Mouse (Mus musculus) neutrophil, adult 5-6 weeks (primary cell): ENCODE data around the gene Gimap4. TPM values are rescaled to one million over a fixed set of nuclear protein-coding genes. Genes with fewer than 3 reads are reported as not detected.
A peak's percentile ranks its signal among the peaks of the same experiment; 100 is the strongest.

Source experiments
- ATAC-seq: fragments of 151-379, 151-347 bp; 2 replicates; pipeline ENCODE4 v1.8.0; 2017; ENCODE audit warnings: mild to moderate bottlenecking, moderate TSS enrichment; ENCODE audit not compliant: insufficient number of reproducible peaks, poor library complexity, low FRiP score, severe bottlenecking; ENCODE audit errors: extremely low read depth
- total RNA-seq: library from RNA; stranded (forward); fragments of 200-1000 nt; gene quantifications from 2 replicates; pipeline ENCODE4 v1.2.3, GENCODE M21; 2017

The Gimap4 gene
- 627 and 688 TPM in 2 replicates for total RNA-seq

DNA sequence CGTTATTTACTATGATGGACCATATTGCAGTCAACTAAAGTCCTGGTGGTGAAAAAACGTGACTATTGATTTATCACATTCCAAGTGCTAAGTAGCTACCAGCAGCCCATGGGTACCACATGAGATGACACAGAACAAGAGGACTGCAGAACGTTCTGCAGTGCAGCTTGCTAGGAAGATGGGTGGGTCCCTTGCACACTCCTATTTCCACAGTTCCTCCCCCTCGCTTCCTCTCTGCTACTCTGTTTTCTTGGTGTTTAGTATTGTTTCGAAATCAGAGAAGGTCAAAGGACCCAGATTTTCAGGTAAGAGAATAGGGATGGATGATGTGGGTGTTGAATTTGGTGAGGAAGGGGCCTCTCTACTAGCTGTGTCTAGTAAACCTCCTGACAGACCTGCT lies at the start of gene Gimap4:
Gimap4 (plus strand) TSS at position 231 of the 400 bp plus-strand sequence.
- no peak for ATAC-seq

DNA sequence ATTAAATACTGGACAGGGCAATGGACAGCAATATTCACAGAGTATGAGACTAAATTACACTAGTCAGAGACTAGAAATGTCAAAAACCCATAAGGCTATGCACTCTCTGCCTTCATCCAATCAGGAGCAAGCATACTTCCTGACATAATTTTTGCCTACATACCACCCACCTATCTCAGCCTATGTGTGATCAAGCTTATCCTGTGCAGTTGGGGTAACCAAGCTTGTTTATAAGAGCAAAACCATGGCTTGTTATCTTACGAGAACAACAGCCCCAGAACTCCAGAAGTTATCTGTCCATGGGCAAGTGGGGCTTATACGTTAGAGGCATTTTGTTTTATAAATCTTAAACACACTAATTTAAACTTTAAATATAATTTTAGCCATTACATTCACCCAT lies 49.2 kb upstream of the Gimap4 start:
- ATAC-seq, result no peak

DNA sequence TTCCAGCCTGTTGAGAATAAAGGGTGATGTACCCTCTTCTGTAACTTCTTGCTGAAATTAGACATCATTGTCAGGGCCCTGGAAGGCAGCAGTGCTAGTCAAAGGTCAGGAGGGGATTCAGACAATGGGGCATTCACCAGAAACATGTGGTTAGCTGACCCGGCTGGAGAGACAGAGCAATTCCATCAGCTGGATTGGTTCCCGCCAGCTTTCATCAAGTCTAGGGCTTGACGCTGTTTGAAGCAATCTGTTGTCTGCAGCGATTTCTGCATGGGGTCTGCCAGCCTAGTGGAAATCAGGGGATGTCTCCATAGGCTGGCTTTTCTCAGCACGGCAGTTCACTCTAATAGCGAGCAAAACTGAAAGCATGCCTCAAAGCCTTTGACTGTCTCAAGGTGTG lies 47.8 kb upstream of the Gimap4 start:
- ATAC-seq, result no peak

DNA sequence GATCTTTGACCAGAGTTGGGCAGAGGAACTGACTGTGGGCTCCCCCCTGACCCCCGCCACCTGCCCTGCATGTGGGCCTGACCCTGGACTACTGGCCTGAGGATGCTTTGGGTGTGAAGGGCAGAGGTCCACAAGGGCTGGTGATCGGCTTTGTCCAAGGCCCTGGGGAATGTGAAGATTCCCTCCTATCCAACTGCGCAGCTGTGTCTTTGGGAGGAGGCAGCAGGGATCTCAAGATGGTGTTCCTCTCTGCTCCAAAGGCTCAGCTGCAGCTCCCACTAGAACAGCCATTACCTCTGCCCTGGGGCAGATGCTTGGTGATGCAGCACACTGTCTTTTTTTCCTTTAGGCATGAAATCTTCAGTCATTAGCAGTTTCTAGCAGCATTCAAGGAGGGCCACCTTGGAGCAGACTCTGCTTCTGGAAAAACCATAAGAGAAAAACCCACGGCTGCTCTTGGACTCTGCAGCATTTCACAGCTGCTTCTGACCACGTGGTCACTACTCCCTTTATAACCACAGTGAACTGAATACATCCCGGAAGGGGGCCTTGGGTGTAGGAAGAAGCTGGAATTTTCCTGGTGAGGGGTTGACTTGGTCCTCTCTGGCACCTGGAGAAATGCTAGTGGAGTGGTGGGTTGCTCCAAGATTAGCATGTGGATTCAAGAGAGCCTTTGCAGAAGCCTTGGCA lies 46.4 kb upstream of the Gimap4 start:
- ATAC-seq, result no peak

DNA sequence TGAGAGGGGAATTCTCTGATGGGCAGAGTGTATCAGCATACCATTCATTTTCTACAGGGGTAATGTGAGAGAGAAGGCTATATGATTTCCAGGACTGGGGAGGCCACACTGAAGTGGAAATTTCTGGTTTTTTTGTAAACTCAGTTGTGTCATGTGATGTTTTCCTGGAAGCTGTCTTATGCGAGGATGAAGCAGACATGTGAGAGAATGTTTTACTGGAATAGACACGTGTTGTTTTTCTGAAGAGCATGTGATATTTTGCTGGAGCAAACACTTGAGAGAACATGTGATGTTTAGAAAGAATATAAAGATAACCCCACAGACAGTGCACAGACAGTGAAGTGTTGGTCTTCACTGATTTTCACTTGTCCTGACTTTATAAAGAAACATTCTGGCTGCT lies 45.8 kb upstream of the Gimap4 start:
- ATAC-seq, result no peak

DNA sequence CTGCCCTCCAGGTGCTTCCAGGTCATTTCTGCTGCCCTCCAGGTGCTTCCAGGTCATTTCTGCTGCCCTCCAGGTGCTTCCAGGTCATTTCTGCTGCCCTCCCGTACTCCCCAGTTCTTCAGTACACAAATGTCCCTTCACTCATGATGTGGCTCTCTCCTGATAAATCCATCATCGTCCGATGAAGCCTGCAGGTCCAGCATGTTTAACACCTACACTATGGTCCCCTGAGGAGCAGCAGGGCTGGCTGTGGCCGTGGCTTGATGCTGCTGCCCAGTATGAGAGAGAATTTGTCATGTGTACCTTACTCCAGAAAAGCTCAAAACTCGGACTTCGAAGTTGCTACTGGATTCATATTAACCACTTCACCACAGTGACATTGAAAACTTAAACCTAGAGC lies 43.0 kb upstream of the Gimap4 start:
- ATAC-seq, result no peak

DNA sequence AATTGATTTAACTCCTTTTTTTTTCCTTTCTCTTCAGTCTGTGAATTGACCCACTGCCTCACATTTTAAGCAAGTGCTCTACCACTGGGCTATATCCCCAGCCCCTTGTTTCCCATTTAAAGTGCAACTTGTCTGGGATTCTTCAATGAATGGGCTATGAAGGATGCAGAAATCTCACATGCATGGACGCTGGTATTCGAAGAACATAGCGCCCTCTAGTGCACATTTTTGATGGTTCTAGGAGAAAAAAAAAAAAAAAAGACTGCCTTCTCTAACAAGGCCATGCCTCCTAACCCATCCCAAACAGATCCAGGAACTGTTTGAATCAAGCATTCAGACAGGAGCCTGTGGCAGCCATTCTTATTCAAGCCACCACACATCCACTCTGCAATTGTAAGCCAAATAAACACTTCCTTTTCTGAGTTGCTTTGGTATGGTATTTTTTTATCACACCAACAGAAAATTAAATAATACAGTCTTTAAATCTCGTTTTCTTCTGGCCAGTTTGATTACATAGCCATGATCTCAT lies 41.5 kb upstream of the Gimap4 start:
- ATAC-seq, result no peak

DNA sequence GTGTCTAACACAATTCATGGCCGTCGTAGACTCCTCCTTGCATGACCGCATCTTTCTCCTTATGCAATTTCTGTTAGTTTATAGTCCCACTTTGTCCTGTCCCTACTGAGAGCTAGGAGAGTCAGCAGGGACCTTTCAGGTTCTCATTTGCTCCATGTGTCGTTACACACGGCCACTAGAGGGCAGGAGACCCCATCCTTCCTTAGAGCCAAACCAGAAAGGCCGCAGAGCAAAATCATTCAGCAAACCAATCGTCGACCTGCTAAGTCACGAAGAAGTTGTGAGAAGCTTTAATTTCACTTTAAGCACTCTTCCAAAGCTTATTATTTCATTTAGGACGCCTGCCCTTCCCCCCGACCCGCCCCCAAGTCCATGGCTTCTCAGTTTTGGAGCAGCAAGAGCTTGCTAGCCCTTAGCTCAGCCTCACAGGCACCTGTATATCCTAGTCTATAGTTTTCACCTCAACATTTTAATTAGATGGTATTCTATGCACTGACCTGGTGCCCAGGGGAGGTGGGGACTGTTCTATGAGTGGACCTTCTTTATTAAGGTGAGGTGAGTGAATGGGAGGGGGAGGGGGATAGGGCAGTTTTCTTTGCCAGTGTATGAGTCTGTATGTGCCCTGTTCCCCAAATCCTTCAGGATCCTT lies 38.6 kb upstream of the Gimap4 start:
- peak; percentile 62; the same call in 1 of the 2 replicates for ATAC-seq

DNA sequence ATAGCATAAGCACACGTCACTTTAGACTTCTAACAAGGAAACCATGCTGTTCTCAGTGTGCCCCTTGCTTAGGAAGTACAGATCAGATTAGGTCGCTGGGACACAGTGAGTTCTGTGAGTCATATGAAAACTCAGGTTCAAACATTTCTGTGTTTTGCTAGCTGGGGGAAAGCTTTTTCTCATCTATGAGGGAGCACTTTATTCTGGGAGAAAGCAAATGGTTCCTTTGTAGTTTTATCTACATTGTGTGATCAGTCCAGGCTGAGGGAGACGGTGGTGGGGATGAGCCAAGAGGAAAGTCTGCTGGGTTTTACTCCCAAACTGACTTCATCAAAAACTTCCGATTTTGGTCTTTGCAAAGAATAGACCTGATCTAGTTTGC lies 38.0 kb upstream of the Gimap4 start:
- ATAC-seq, result no peak

DNA sequence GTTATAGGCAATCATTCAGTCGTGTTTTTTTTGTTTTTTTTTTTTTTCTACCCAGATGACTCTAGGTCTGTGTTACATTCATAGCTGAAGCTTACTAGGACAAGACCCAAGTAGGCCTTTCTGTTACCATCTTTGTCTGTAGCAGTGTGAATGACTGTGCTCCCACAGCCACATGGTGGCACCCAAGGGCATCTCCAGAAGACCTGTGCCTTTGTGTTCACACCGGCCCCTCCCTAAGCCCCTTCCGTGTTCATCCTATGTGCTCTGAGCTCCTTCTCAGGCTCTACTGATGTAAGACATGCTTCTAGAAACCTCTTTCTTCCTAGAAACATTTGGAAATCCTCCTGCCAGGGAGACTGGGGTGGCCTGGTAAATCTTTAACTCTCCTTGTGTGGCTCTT lies 37.4 kb upstream of the Gimap4 start, which contains the start of gene Gimap8:
Gimap8 (plus strand) TSS at position 240 of the 400 bp plus-strand sequence.
- ATAC-seq, result peak; percentile 89; the same call in 1 of the 2 replicates

DNA sequence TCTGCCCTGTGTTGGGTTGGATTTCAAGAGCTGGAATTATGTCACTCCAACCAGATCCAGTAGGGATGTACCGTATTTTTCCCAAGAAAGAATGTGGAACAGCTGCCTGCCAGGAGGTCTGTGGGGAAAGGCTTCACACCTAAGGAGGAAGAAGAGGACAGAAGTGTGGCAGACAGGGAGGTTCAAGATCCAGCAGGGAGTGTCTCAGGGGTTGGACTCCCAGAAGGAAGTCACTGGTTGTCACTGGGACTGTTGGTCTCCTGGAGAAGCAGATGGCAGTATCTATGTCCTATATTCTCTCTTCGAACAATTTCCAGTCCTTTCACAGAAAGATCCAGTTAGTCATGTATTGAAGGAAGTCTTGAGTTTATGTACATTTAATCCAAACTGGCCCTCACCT lies 36.7 kb upstream of the Gimap4 start:
- no peak for ATAC-seq

DNA sequence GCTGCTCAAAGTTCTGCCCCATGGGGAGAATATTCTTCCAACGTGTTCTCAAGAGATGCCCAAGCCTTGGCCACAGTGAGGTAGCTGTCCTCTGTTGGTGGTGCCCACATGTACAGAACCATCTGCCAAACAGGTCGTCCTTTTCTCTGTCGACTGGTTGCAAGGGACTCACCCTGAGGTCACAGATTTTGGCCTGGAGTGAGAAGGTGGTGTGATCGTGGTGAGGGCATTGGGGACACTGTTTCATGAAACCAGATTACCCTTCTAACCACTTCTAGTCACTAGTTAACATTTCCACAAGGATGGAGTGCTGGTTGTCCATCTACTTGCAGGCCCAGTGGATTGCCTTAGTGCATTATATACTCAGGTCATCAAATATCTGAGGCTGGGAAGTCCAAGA lies 35.6 kb upstream of the Gimap4 start:
- ATAC-seq, result no peak

DNA sequence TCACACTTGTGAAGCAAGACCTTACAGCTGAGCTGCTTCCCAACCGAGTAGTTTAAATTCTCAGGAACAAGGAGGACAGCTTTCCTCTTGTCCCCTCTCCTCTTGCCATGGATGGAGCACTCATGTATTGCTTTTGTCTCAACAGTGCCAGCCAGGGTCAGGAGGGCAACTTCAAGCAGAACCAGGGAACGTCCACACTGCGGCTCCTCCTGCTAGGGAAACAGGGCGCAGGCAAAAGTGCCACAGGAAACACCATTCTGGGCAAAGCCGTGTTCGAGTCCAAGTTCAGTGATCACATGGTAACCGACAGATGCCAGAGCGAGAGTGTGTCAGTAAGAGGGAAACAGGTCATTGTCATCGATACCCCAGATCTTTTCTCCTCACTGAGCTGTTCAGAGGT lies 34.3 kb upstream of the Gimap4 start:
- ATAC-seq, result no peak

DNA sequence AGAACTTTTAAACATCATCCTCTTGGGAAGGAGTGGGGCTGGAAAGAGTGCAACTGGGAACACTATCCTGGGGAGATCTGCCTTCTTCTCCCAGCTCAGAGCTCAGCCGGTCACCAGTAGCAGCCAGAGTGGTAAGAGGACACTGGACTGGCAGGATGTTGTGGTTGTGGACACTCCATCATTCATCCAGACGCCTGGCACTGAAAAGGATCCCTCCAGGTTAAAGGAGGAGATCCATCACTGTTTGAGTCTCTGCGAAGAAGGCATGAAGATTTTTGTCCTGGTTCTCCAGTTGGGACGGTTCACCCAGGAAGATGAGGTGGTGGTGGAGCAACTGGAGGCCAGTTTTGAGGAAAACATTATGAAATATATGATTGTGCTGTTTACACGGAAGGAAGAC lies 25.6 kb upstream of the Gimap4 start:
- ATAC-seq, result no peak

DNA sequence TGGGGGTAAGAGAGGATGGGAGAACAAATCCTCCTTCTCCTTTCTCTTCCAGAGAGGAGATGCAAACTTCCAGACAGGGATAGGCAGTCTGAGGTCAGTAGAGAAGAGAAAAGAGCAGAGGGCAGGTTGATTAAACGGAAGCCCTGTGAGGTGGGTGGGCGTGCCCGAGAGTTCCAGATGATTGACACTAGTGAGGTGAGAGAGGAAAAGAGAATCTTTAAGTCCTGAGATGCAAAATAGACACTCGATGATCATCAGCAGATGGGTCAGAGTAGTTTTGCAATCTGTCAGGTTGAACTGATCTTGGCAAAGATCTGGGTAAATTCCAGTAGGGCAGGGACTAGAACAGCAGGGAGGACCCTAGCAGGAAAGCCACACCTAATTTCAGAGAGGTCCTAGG lies 19.6 kb upstream of the Gimap4 start:
- ATAC-seq, result peak; percentile 54; the same call in 1 of the 2 replicates

DNA sequence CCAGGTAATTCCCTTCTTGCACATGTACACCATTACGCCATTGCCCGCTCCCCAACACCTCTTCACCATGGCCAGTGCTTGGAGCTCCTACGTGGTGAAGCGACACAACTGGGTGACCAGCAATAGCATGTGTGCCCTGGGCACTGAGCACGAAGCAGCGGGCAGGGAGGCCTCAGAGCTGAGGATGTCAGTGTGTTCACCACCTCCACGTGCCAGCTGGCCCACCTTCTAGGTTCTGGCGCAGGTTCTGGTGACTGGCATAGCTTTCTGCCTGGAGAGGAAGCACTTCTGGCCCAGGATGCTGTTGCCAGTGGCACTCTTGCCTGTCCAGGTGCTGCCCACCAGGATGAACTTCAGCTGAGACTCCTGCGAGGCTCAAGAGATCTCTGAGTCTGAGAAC lies 18.9 kb upstream of the Gimap4 start:
- no peak for ATAC-seq

DNA sequence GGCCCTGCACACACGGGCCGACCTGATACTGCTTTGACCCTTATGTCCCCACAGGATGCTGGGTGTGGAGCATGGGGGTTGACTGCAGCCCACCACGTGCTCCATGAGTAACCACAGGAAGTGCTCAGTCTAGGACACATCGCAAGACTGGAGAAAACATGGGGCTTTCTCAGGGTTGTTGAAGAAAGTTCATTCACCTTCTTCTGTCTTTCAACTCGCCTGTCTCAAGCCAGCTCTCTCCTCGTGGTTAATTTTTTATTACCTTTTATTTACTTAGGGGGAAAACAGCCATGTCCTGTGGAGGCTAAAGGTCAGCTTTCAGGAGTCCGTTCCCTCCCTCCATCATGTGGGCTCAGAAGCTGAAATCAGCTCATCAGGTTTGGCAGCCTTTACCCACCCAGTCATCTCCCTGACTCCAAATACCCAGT lies 18.2 kb upstream of the Gimap4 start:
- ATAC-seq, result no peak

DNA sequence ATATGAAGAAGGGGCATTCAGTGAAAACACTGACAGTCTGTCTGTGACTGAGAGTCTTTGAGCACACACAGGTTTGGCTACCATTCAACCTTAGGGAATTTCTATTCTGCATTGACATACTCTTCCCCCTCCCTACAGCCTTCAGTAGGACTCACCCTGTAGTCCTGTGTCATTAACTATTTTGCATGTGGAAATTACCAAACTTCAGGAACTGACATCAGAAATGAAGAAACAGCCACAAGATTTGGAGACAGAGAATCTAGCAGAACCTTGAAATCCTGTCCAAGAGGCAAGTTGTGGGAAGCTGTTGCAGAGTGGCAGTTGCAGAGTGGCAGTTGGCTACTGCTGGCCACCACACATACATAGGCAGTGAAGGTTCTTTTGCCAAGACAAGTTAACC lies 16.3 kb upstream of the Gimap4 start:
- no peak for ATAC-seq

DNA sequence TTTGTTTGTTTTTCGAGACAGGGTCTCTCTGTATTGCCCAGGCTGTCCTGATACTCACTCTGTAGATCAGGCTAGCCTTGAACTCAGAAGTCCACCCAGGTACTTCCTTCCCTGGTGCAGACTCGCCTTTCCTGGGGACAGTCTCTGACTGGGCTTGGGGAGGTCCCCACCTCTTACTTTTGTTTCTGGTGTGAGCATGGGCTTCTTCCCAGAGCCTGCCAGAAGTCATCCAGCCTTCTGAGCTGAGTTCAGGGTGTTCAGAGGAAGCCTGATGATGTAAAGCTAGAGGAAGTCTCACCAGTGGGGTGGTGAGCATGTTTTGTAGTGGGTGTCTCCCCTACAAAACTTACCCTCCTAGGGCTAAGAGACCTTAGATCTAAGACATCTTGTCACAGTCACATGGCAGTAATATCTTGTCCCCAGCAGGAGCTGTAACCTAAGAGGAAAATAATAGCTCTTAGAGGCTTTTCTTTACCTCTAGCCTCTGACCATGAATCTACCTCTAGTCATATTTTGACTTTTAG lies 14.8 kb upstream of the Gimap4 start:
- no peak for ATAC-seq
